Mouse (Mus musculus) E14TG2a.4 (cell line): Measurements from ENCODE around the gene Cryba4.
A peak's percentile ranks its signal among the peaks of the same experiment; 100 is the strongest.

Source experiments
- H3K27me3 ChIP-seq: 2 replicates; pipeline ENCODE4 v1.6.1; 2014; ENCODE audit warnings: low read length, control low read depth; ENCODE audit not compliant: insufficient read depth
- H3K36me3 ChIP-seq: 2 replicates; pipeline ENCODE4 v1.6.1; 2014; ENCODE audit warnings: low read length, control low read depth; ENCODE audit not compliant: insufficient read depth
- H3K4me1 ChIP-seq: replicated peaks from 2 replicates; pipeline ENCODE4 v1.6.1; 2014; ENCODE audit warnings: low read depth, low read length, control low read depth
- H3K4me3 ChIP-seq: replicated peaks from 2 replicates; pipeline ENCODE4 v1.5.1; 2014; ENCODE audit warnings: mild to moderate bottlenecking, low read length
- H3K9me3 ChIP-seq: 2 replicates; pipeline ENCODE4 v1.6.1; 2014; ENCODE audit warnings: low read length, control low read depth
- CTCF ChIP-seq: conservative IDR thresholded peaks from 2 replicates; pipeline ENCODE4 v1.5.1; 2014; ENCODE audit warnings: low read length
- NANOG ChIP-seq: IDR thresholded peaks from 2 replicates; pipeline ENCODE4 v1.6.1; 2014; ENCODE audit warnings: borderline replicate concordance, low read length, mixed read lengths
- POU5F1 ChIP-seq: IDR thresholded peaks from 2 replicates; pipeline ENCODE4 v1.6.1; 2014; ENCODE audit warnings: low read length, borderline replicate concordance

Cryba4 gene

GRCm38 (mm10) chr5:112276907-112277348 lies 24.6 kb upstream of the Cryba4 start:
- TF ChIP-seq POU5F1 (no peak), NANOG (no peak), CTCF (no peak)
- H3K9me3 ChIP-seq, result no peaks in the 10 kb centered on the region
- H3K4me1 ChIP-seq, result peaks cover 63% of the 10 kb centered on the region
- H3K36me3 ChIP-seq, result no peaks in the 10 kb centered on the region; the same call in 1 of the 2 replicates
- H3K4me3 ChIP-seq, result peak overlapping the region; percentile 87
- H3K27me3 ChIP-seq, result peaks cover 13% of the 10 kb centered on the region; the same call in 1 of the 2 replicates

- Histone ChIP-seq H3K9me3 (no peaks in the 10 kb centered on the region), H3K4me3 (peak within 1 kb of the TSS; percentile 87), H3K27me3 (peaks cover 17% of the 10 kb centered on the region), H3K36me3 (no peaks in the 10 kb centered on the region; the same call in 1 of the 2 replicates), H3K4me1 (peaks cover 63% of the 10 kb centered on the region)
- TF ChIP-seq NANOG (no peak), POU5F1 (no peak), CTCF (no peak)
Measured at GRCm38 (mm10) chr5:112276267-112276873, 24.1 kb upstream of the Cryba4 start, which contains the start of gene Tpst2. Tpst2 (plus strand) TSS chr5:112276691.

GRCm38 (mm10) chr5:112275021-112275804 lies 22.9 kb upstream of the Cryba4 start:
- peaks cover 58% of the 10 kb centered on the region for H3K4me1 ChIP-seq
- TF ChIP-seq POU5F1 (no peak), CTCF (no peak), NANOG (no peak)
- no peaks in the 10 kb centered on the region for H3K9me3 ChIP-seq
- peaks cover 25% of the 10 kb centered on the region for H3K27me3 ChIP-seq
- H3K4me3 ChIP-seq, result peak overlapping the region; percentile 79
- no peaks in the 10 kb centered on the region; the same call in 1 of the 2 replicates for H3K36me3 ChIP-seq

GRCm38 (mm10) chr5:112273746-112274463 lies 21.6 kb upstream of the Cryba4 start:
- TF ChIP-seq POU5F1 (no peak), CTCF (no peak), NANOG (no peak)
- Histone ChIP-seq H3K36me3 (no peaks in the 10 kb centered on the region; the same call in 1 of the 2 replicates), H3K27me3 (peaks cover 36% of the 10 kb centered on the region), H3K4me1 (peaks cover 53% of the 10 kb centered on the region), H3K9me3 (no peaks in the 10 kb centered on the region), H3K4me3 (no peak overlapping the region)

DNA sequence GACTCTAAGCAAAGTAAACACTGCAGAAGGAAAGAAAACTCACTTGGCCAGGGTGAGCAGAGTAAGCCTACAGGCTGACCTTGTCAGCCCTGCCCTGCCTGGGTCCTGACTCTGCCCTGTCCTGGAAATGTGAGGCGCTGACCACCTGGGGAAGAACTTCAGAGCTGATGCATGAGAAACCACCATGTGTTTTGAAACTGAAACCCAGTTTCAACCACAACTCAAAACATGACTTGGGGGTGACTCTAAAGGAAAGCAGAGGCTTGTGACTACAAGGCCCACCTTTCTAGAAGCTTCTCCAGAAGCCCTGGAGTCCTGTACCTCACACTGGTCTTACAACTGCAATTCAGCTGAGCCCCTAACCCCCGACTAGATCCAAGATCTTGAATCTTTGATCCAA lies 20.6 kb upstream of the Cryba4 start:
- H3K4me1 ChIP-seq, result peaks cover 47% of the 10 kb centered on the region
- TF ChIP-seq CTCF (no peak), POU5F1 (no peak), NANOG (no peak)
- H3K4me3 ChIP-seq, result no peak overlapping the region
- peaks cover 46% of the 10 kb centered on the region for H3K27me3 ChIP-seq
- no peaks in the 10 kb centered on the region for H3K36me3 ChIP-seq
- no peaks in the 10 kb centered on the region for H3K9me3 ChIP-seq

- H3K4me3 ChIP-seq, result no peak overlapping the region
- peaks cover 64% of the 10 kb centered on the region for H3K27me3 ChIP-seq
- H3K36me3 ChIP-seq, result no peaks in the 10 kb centered on the region
- H3K9me3 ChIP-seq, result no peaks in the 10 kb centered on the region
- TF ChIP-seq CTCF (no peak), NANOG (no peak), POU5F1 (no peak)
- H3K4me1 ChIP-seq, result peaks cover 42% of the 10 kb centered on the region
Measured at GRCm38 (mm10) chr5:112270764-112271541, 18.6 kb upstream of the Cryba4 start.

DNA sequence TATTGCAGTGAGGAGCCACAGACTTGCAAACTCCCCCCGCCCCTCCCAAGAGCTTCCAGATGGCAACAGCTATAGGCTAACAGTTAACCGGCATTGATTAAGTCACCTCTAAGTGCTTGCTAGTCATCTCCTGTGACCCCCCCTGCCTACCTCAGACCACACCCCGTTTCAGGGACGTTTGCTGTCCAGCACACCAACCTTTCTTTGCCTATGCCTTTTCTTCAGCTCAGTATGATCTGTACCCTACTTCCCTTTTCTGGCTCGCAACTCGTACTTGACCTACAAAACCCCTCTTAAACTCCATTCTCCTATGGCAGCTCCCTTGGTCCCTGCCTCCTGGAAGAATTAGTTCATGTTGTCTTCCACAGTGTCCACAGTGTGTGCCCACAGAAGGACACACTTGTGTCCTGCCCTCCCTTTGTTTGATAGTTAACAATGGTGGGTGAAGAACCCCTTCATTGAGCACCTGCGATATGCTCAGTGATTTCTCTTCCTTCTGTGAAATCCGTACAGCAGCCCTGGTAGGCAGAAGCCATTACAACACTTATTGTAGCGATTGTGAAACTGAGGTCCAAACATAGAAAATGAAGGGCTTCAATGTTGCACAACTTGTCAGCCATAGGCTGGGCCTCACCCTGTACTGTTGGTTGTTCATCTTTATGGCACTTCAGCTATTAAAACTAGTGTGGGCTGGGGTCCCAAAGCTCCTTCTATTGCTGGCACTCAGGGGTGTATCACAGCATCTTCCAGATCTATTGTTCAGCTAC lies 13.9 kb upstream of the Cryba4 start:
- H3K4me1 ChIP-seq, result peaks cover 29% of the 10 kb centered on the region
- no peak for TF ChIP-seq NANOG
- no peak for TF ChIP-seq CTCF
- TF ChIP-seq POU5F1, result no peak
- H3K9me3 ChIP-seq, result no peaks in the 10 kb centered on the region
- H3K36me3 ChIP-seq, result no peaks in the 10 kb centered on the region
- peaks cover 71% of the 10 kb centered on the region for H3K27me3 ChIP-seq
- H3K4me3 ChIP-seq, result peak overlapping the region; percentile 67
